In genomic region chr14:103404611-103405010, GRCm38 (mm10) we compare ENCODE assay signal across 13 mouse cellular contexts.
"Had no signal": no experiment of that assay in that cellular context is flagged by ENCODE, and none has a peak within 500 bp of the region (broad histone marks: within the 10 kb centered on the region; RNA-seq: fewer than 3 reads in every experiment).

No protein-coding gene starts in this region.

- H3K27me3 ChIP-seq: limb, embryonic 13.5 days; liver, embryonic 15.5 days; lung, embryonic 15.5 days; midbrain, embryonic 12.5 days; neural tube, embryonic 13.5 days had no signal

- ATAC-seq: hindbrain, embryonic 16.5 days; inflammation-experienced regulatory T-cells, adult 6 months; intestine, postnatal 0 days; midbrain, embryonic 16.5 days had no signal

- DNase-seq: left cerebral cortex, postnatal 4 days; right cerebral cortex, postnatal 25 days; thymus, postnatal 36 days had no signal

- H3K9ac ChIP-seq: limb, embryonic 13.5 days; liver, embryonic 15.5 days; lung, embryonic 15.5 days; midbrain, embryonic 12.5 days; neural tube, embryonic 13.5 days had no signal

- H3K36me3 ChIP-seq: limb, embryonic 13.5 days; liver, embryonic 15.5 days; lung, embryonic 15.5 days; midbrain, embryonic 12.5 days; neural tube, embryonic 13.5 days had no signal

- H3K9me3 ChIP-seq: limb, embryonic 13.5 days; liver, embryonic 15.5 days; lung, embryonic 15.5 days; midbrain, embryonic 12.5 days; neural tube, embryonic 13.5 days had no signal

- H3K4me1 ChIP-seq: limb, embryonic 13.5 days; liver, embryonic 15.5 days; lung, embryonic 15.5 days; midbrain, embryonic 12.5 days; neural tube, embryonic 13.5 days had no signal

- H3K27ac ChIP-seq: layer of hippocampus, adult 2 months; limb, embryonic 13.5 days; liver, embryonic 15.5 days; lung, embryonic 15.5 days; midbrain, embryonic 12.5 days; neural tube, embryonic 13.5 days had no signal

- H3K4me3 ChIP-seq: layer of hippocampus, adult 2 months; limb, embryonic 13.5 days; liver, embryonic 15.5 days; lung, embryonic 15.5 days; midbrain, embryonic 12.5 days; neural tube, embryonic 13.5 days had no signal

- H3K4me2 ChIP-seq: limb, embryonic 13.5 days; liver, embryonic 15.5 days; lung, embryonic 15.5 days; midbrain, embryonic 12.5 days; neural tube, embryonic 13.5 days had no signal
